Mouse (Mus musculus): ENCODE results near the gene Olfr315.
"Not testable (repeated sequence)": the region's sequence is repeated elsewhere in the genome, so short reads cannot be mapped to it uniquely, and the experiment has no call there.

The Olfr315 gene

DNA sequence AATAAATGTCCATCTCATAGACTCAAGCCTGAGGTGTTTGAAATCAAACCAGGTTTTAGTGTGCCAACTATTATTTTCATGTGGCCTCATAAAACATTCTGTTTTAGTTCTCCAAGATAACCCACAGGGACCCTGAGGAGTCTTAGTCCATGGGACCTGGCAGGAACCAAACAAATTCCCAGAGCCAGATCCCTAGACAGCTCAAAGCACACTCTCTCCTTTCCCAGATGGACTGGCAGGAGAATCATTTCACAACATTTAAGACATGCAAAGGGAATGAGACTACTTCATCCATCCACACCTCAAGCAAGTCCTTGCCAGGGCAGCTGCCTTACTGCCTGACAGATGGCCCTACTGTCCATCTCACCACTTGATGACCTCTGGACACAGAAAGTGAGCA is 55.9 kb downstream of the Olfr315 start, which contains the start of gene Olfr312:
Gene Olfr312, plus strand, starts transcription at position 301 of the 400 bp plus-strand sequence.
- not testable (repeated sequence) for DNase-seq

DNA sequence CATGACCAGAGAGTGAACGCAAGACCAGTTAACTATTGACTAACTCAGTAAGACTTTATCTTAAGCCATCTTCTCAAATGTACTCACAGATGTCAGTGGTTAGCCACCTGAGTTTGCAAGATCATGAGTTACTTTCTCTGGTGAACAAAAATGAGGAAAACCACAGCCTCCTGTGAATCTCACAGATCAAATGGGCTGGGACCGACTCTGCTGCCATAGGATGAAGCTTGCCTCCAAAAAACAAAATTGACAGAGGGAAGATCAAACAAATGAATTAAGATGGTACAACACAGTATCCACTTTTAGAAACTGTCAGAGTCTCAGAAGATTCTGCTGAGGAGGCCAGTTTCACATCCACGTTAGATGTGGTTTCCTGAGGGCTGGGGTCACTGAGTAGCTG is 56.8 kb downstream of the Olfr315 start:
- DNase-seq, result no peak

Data from B cell, adult 2 months (primary cell).